Mouse (Mus musculus) spleen, postnatal 10 days (tissue): ENCODE results near the gene Gpatch2.
A peak's percentile ranks its signal among the peaks of the same experiment; 100 is the strongest.

Experiments
- DNase-seq, 2 experiments: peaks; one replicate each; pipeline ENCODE4 v3.0.0; 2021 to 2022; ENCODE audit warnings: low spot score in 2 of 2

The Gpatch2 gene

GRCm38 (mm10) chr1:187307335-187307734 lies 92.0 kb downstream of the Gpatch2 start:
- no peak for DNase-seq

DNA sequence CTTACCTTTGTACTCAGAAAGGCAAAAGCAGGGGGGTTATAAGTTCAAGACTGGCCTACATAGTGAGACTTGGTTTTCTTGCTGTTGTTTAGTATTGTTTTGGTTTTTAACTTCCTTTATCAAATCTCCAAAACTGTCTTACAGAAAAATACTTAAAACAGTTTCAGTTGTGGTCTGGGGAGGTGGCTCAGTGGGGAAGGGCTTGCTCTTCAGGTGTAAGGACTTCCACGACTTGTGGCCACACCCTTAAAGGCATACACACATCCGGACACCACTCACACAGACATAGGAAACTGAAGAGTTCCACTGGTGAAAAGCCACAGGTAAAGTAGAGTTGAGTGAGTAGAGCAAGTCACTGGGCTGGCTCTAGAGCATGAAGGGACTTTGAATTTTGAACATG lies 93.2 kb downstream of the Gpatch2 start:
- DNase-seq = no peak

GRCm38 (mm10) chr1:187311122-187311521 lies 95.8 kb downstream of the Gpatch2 start:
- DNase-seq = no peak

- DNase-seq = no peak
Measured at GRCm38 (mm10) chr1:187313323-187313722, 98.0 kb downstream of the Gpatch2 start.

DNA sequence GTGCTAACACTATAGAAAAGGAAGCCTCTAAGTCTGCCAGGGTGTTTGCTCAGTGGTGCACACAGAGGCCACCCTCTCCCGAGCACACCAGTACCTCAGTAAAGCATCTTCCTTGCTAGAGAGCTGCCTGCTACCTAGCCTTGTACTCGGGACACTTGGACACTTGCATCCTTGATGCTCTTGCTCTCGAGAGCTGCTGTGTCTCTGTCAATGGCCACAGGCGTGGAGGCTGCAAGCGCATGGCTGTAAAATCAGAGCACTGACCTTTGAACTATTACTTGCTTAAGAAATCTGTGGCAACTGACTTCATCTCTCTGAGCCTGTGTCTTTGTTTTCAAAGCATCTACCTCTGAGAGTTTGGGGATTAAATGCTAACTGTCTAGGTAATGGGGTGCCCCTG lies 98.5 kb downstream of the Gpatch2 start:
- no peak for DNase-seq

- DNase-seq = no peak
Measured at GRCm38 (mm10) chr1:187314516-187314915, 99.2 kb downstream of the Gpatch2 start.

DNA sequence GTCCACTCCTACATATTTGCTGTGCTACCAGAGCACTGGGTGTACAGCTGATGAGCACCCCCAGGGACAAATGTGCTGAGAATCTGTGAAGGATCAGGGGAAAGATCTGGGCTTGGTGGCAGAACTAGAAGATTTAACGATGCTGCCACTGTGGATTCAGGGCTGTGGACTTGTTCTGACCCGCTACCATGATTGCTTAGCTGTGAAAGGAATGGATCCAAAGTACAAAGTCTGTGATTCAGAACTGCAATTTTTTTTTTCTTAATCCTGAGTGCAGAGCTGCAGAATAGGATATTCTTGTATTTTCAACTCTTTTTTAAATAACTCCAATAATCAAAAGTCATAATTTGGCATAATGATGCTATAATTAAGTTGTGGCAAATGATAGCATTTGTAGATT lies 100.5 kb downstream of the Gpatch2 start:
- DNase-seq = no peak

DNA sequence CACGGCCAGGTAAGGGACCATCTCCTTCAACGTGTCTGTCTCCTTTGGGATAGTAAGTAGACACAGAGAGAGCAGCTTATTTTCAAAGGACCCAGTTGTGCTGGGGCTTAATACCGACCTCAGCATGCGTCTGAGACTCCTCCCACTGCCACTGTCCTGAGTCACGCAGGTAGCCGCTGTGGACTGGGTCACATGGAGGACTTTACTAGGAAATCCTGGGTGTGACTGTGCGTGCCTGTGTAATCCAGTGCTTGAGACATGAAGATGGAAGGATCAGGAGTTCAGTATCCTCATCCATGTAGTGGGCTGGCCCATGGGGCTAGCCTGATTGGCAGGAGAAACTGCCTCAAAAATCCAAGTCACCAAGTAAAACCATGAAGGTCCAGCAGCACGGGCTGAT lies 101.2 kb downstream of the Gpatch2 start:
- DNase-seq = no peak

DNA sequence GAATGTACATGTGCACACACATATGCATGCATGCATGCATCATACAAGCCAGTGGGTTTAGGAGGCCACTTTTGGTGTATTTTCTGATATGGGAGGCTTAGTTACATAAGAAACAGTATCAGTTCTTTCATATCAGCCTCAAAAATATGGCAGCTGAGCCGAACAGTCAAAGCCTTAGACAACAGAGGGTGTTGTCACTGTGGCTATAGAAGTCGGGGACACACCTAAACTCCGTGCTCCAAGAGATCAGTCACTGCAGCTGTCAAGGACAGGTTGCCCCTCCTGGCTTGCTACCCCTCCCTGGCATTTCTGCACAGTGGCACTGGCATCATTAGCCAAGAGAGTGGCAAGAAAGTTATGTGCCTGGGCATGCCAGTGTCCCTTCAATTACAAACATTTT lies 106.5 kb downstream of the Gpatch2 start:
- no peak for DNase-seq

DNA sequence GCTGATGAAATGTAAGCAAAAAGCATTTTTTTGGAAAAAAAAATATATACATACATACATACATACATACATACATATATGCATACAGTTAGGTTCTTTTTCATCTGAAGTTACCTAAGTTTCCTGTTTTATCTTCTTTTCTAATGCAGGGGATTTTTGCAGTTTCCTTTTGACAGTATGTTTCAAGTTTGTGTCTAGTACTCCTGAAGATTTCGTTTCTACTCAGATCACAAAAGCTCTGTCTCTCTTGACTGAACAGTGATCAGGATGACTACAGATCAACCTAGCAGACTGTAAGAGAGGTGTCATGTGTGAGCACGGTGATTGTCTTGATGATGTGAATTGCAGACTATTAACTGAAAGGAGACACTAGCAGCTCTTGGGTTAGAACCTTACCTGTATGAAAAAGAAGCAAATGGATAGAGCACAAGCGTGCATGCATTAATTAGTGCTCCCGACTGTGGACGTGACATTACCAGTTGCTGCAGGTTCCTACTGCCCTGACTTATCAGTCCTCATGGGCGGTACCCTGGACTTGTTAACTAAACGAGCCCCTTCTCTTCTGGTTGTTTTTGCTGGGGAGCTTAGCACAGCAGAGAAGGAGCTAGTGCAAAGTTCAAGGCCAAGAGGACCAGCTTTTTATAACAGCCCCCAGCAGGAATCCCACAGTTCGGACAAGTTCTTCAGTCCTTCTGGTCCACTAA lies 107.3 kb downstream of the Gpatch2 start:
- no peak for DNase-seq

- no peak for DNase-seq
Measured at GRCm38 (mm10) chr1:187323209-187323589, 107.9 kb downstream of the Gpatch2 start.

DNA sequence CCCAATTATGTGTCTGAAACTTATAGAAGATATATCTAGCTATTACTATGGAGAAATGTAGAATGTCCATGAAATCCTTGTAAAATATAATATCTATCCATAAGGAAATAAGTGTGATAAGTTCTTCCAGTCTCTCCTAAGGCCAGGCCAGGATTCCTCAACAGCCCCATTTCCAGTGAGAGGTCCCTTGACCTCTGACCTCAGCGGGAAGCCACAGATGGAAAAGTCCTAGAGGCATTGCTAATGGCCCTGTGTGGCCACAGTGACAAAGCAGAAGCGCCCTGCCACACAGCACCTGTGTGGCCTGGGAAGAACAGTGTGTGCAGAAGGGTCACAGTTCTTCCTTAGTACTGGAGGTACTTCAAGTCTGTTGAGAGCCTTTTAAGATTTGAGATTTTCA lies 127.2 kb downstream of the Gpatch2 start:
- DNase-seq = no peak

DNA sequence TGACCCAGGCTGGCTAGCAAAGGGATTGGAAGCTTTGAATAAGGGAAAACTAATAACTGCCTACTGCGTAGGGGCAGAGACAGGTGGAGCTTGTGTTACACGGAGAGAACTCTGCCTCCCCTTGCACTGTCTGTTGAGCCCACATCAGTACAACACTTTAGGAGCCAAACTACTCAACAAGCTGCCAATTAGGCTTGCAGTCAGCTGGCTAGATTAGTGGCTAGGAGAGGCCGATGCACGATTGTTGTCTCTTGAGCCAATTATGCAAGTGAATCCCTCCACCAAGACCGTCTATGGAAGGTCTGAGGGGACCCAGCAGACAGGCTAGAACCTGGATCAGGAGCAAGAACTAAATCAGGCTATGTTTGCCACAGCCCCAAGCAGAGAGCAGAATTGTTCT lies 129.8 kb downstream of the Gpatch2 start:
- DNase-seq = no peak

- no peak for DNase-seq
Measured at GRCm38 (mm10) chr1:187346923-187347322, 131.6 kb downstream of the Gpatch2 start.

- DNase-seq = no peak
Measured at GRCm38 (mm10) chr1:187347606-187348005, 132.3 kb downstream of the Gpatch2 start.

DNA sequence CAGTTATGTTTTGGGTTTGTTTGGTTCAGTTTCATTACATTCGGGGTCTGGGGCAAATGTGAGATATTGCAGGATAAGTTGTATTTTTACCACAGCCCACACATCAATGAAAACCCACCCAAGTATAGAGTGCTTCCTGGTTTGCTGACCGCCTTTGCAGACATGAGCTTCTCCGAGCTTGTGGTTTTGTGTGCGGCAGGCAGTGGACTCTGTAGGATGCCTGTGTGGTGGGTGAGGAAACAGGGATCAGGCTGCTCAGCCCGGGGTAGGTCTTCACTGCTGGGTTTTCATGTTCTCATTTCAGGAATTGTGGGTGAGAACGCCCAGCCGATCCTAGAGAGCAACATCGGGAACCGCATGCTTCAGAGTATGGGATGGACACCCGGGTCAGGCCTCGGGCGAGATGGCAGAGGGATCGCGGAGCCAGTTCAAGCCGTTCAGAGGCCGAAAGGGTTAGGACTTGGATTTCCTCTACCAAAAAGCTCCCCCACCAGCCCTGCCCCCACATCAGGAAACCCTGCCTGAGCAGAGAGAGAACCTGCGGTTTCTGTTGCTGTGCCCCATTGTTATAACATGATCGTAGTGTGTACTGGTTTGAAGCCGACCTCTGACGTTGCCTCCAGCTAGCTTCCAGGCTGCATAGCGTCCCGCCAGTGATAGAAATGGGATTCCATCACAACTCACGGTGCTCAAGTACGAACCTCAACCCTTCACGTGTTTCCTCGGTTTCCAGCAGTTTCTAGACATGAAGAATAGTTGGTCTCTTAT lies 132.9 kb downstream of the Gpatch2 start:
- peak in 1 of 2 experiments; percentile 44 for DNase-seq

DNA sequence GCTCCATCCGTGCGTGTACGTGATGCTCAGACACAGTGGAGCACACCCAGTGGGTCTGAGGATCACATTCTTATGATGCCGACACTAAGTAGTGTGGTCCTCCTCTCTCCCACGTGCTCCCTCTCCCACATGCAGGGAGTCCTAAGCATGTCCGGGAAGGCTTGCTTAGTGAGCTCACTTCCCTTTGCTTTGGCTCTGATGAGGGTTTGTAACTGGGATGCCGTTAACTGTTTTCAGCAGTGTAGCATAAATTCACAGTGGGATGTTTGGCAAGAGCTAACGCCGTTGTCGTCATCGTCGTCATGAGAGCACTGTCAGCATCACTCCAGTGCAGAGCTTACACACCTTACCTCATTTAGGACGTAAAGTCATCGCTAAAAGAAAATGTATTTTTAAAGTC lies 133.6 kb downstream of the Gpatch2 start:
- no peak for DNase-seq

DNA sequence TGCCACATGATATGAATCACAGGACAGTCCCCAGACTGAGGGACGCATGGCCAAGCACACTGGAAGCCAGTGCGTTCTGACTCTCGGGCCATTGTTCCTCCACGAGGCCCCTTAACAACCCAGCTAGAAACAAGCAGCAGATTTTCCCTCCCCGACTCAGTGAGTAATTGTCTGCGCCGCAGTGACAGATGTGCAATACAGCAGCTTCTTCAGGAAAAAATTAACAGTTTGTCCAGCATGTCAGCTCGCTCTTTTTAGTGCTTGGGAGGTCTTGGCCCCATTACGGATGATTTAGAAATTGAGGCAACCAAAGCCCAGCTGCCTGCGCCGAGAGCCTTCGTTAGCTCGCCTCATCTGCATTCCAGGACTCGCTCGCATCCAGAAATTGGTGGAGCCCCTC lies 140.9 kb downstream of the Gpatch2 start:
- DNase-seq = no peak

DNA sequence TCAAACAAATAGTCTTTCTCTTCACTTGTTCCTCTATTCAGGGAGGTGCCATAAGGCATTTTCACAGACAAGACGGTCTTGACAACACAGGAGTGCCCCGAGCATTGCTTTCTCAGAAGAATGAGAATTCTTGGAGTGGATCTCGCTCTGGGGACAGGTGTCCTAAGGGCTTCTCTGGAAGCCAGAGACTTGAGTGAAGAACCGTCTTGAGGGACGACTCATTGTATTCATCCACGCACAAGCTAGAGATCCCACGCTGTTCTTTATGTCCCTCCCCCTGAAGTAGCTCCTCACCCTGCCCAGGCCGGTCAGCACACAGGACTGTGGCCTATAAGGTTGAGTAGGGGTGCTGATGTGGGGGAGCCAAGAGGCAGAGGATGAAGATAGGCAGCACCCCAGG lies 141.6 kb downstream of the Gpatch2 start:
- DNase-seq = no peak

- no peak for DNase-seq
Measured at GRCm38 (mm10) chr1:187360240-187360639, 144.9 kb downstream of the Gpatch2 start.

DNA sequence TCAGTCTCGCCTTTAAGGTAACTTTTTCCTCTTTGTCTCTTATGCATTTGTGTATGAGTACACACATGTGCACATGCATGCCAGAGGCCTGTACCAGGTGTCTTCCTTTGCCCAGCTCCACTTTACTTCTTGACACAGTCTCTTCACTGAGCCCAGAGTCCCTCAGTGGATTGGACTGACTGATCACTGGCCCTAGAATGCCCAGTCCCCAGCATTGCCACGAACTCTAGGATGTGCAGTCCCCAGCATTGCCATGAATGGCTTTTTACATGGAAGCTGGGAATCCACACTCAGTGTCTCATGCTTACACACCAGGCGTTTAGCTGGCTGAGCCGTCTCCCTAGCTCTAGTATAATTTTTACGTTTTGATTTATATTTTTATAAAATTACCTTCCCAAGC lies 147.2 kb downstream of the Gpatch2 start:
- no peak for DNase-seq

DNA sequence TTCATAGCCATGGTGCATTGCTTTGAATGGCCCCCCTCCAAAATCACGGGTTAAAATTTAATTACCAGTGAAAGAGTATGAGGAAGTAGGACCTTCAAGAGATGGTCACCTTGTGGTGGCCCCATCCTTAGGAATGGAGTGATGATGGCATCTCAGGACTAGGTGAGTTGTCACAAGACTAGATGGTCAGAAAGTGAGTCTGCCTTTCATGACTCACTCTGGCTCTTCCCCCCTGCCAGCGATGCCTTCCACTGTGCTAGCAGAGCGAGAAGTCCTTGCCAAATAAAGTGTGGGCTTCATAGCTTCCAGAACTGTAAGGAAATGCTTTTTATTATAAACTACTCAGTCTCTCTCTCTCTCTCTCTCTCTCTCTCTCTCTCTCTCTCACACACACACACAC lies 150.1 kb downstream of the Gpatch2 start:
- DNase-seq = no peak

DNA sequence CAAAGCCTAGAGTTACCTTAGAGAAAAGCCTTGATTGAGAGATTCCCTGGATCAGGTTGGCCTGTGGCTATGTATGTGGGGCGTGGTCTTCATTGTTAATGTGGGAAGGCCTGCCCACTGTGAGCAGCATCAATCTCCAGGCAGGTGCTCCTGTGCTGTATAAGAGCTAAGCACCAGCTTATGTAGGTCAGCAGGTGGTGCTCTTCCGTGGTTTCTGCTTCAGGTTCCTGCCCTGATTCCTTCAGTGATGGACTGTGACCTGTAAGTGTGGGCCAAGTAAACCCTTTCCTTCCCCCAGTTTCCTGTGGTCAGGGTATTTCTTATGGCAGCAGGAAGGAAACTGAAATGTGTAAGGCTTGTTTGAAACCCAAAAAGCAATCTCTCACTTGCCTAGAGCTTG lies 151.5 kb downstream of the Gpatch2 start:
- no peak for DNase-seq

DNA sequence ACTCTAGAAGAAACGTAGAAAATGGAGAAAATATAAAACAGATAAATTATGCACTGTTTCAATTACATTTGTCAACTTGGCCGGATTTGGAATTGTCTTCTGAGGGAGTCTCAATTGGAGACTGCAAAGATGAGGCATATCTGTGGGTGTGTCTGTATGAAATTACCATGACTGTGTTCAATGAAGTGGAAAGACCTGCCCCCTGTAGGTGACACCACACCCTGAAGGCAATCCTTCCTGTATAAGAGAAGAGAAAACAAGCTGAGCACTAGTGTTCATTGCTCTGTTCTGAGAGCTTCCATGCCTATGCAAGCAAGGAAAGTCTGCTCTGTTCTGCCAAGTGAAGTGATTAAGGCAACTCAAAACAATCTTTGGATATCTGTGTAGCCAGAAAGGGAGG lies 153.7 kb downstream of the Gpatch2 start:
- DNase-seq = no peak
